Mouse (Mus musculus): Measurements from ENCODE around the gene Letmd1.

GRCm38 (mm10) chr15:100513387-100513786 is 44.6 kb downstream of the Letmd1 start:
- TF ChIP-seq MAFK (IDR thresholded peaks at IDR 0.05; ENCODE audit: insufficient read depth, low read depth, low read length) (no peak), ZC3H11A (IDR thresholded peaks at IDR 0.05; ENCODE audit: borderline replicate concordance, low read depth, low read length) (no peak), CHD2 (IDR thresholded peaks at IDR 0.05; ENCODE audit: low read depth, low read length) (no peak), HCFC1 (IDR thresholded peaks at IDR 0.05; ENCODE audit: borderline replicate concordance, insufficient read depth, low read length) (no peak)
